Mouse (Mus musculus): ENCODE results near the gene 9930111J21Rik2. TPM values are rescaled to one million over a fixed set of nuclear protein-coding genes. Genes with fewer than 3 reads are reported as not detected.

The 9930111J21Rik2 gene
- polyA plus RNA-seq, 1 experiment from 2014 or later = 0.86 TPM

DNA sequence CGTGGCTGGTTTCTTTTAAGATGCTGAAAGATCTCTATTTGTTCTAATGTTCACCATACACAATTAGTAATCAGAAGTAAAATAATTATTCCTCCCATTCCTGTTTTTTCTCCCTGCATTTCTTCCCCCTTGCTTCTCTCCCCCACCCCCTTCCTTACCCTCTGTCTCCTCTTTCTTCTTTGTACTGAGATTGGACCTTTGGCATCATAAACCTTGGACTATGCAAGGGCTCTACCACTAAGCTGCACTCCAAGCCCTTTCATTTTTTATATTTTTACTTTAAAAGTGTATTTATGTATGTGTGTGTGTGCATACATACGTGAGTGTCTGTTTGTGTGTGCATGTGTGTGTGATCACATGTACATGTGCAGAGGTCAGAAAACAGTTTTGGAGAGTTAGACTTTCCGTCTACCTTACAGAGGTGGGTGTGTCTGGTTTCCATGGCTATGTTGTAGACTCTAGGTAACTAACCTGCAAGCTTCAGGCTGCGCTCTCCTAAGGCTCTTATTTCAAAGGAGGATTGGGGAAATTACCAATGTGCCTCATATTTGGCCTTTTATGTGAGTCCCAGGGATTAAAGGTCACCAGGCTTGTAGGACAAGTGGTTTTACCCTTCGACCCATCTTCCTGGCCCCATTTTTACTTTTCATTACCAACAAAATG is 38.1 kb upstream of the 9930111J21Rik2 start:
- DNase-seq (ENCODE audit: low read depth, low spot score) = no peak
- ATAC-seq = no peak
- in situ Hi-C loops (cut with MboI; ENCODE audit: low pct_unique_long_range_greater_than_20kb) = loop anchor here (10.0 kb wide), 1 partner anchor 94 kb away; the partner anchor contains the start of genes Gm12185 and Tgtp1
- CTCF ChIA-PET = no interaction called here
- no peaks in the 10 kb centered on the region for H3K27me3 ChIP-seq
- POLR2A ChIA-PET = no interaction called here
- no peak for TF ChIP-seq CTCF (IDR thresholded peaks at IDR 0.05)

GRCm38 (mm10) chr11:49087830-49088616 is 37.0 kb upstream of the 9930111J21Rik2 start:
- in situ Hi-C loops (cut with MboI; ENCODE audit: low pct_unique_long_range_greater_than_20kb) = loop anchor here (10.0 kb wide), 1 partner anchor 93 kb away; the partner anchor contains the start of genes Gm12185 and Tgtp1
- ChIA-PET POLR2A (interaction anchor here (1.4 kb wide), 1 partner anchor 10 kb away, joined by 3 read pairs; no protein-coding TSS in a partner anchor), CTCF (no interaction called here)
- ATAC-seq = no peak
- DNase-seq (ENCODE audit: low read depth, low spot score) = no peak
- no peak for TF ChIP-seq CTCF (IDR thresholded peaks at IDR 0.05)
- no peaks in the 10 kb centered on the region for H3K27me3 ChIP-seq

GRCm38 (mm10) chr11:49086858-49087361 is 35.9 kb upstream of the 9930111J21Rik2 start:
- no peaks in the 10 kb centered on the region for H3K27me3 ChIP-seq
- ChIA-PET POLR2A (no interaction called here), CTCF (interaction anchor here (1.8 kb wide), 1 partner anchor 212 kb away, joined by 4 read pairs; no protein-coding TSS in a partner anchor)
- in situ Hi-C loops (cut with MboI; ENCODE audit: low pct_unique_long_range_greater_than_20kb) = loop anchor here (10.0 kb wide), 1 partner anchor 92 kb away; the partner anchor contains the start of genes Gm12185 and Tgtp1
- ATAC-seq = no peak
- no peak for TF ChIP-seq CTCF (IDR thresholded peaks at IDR 0.05)
- no peak for DNase-seq (ENCODE audit: low read depth, low spot score)

DNA sequence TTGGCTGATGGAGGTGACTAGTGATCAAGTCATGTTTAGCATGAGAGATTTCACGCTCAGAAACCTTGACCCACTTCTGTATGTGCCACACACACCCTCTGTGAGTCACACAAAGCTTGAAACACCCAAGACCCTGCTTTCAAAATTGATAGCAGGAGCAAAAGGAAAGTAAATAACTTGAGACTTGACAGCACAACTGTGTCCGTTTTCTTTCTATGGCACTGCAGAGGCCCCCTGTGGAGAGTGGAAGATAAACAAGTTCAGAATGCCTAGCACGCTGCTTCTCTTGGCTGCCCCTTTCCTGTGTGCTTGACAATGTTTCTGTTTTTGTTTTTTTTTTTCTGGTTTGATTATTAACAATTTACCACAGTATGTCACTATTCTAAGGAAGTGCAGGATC is 33.8 kb upstream of the 9930111J21Rik2 start:
- in situ Hi-C loops (cut with MboI; ENCODE audit: low pct_unique_long_range_greater_than_20kb) = loop anchor here (5.0 to 10.0 kb wide), 2 partner anchors 90 to 163 kb away; partner anchors contain the start of genes Gm12185 and Tgtp1
- POLR2A ChIA-PET = interaction anchor here (0.9 to 1.2 kb wide), 2 partner anchors 16 to 213 kb away, joined by 3 read pairs; partner anchors contain the start of gene Irgm1
- ATAC-seq = peak; percentile 70
- CTCF ChIA-PET = interaction anchor here (0.7 to 1.7 kb wide), 6 partner anchors 9 to 212 kb away, joined by 3 to 5 read pairs (median 4); partner anchors contain the start of gene Gm12185
- DNase-seq (ENCODE audit: low read depth, low spot score) = no peak
- peak; percentile 55 for TF ChIP-seq CTCF (IDR thresholded peaks at IDR 0.05)
- H3K27me3 ChIP-seq = no peaks in the 10 kb centered on the region

DNA sequence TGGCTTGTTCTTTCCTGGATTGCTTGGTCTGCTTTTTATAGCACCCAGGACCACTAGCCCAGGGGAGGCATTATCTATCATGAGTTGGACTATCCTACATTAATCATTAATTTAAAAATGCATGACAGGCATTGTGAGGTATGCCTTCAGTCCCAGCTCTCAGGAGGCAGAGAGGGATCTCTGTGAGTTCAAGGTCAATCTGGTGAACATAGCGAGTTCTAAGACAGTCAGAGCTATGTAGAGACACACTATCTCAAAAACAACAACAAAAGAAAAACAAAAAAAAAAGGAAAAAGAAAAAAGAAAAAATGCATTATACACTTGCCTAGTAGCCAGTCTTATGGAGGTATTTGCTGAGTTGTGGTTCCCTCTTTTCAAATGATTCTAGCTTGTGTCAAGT is 33.3 kb upstream of the 9930111J21Rik2 start:
- ChIA-PET POLR2A (interaction anchor here (0.7 to 1.2 kb wide), 2 partner anchors 212 to 229 kb away, joined by 3 read pairs; partner anchors contain the start of gene Irgm1), CTCF (interaction anchor here (1.1 to 1.7 kb wide), 5 partner anchors 9 to 212 kb away, joined by 3 to 5 read pairs (median 4); partner anchors contain the start of gene Gm12185)
- in situ Hi-C loops (cut with MboI; ENCODE audit: low pct_unique_long_range_greater_than_20kb) = loop anchor here (5.0 to 10.0 kb wide), 2 partner anchors 90 to 162 kb away; partner anchors contain the start of genes Gm12185 and Tgtp1
- H3K27me3 ChIP-seq = no peaks in the 10 kb centered on the region
- no peak for TF ChIP-seq CTCF (IDR thresholded peaks at IDR 0.05)
- ATAC-seq = peak; percentile 32
- no peak for DNase-seq (ENCODE audit: low read depth, low spot score)

- ATAC-seq = no peak
- ChIA-PET POLR2A (interaction anchor here (0.6 to 1.2 kb wide), 3 partner anchors 16 to 228 kb away, joined by 3 to 7 read pairs (median 3); partner anchors contain the start of gene Irgm1), CTCF (interaction anchor here (1.0 to 1.4 kb wide), 3 partner anchors 8 to 209 kb away, joined by 3 to 5 read pairs (median 4); partner anchors contain the start of gene Gm12185)
- DNase-seq (ENCODE audit: low read depth, low spot score) = no peak
- in situ Hi-C loops (cut with MboI; ENCODE audit: low pct_unique_long_range_greater_than_20kb) = loop anchor here (5.0 to 10.0 kb wide), 2 partner anchors 89 to 162 kb away; partner anchors contain the start of genes Gm12185 and Tgtp1
- no peaks in the 10 kb centered on the region for H3K27me3 ChIP-seq
- TF ChIP-seq CTCF (IDR thresholded peaks at IDR 0.05) = no peak
Observed at GRCm38 (mm10) chr11:49083808-49084207, 32.8 kb upstream of the 9930111J21Rik2 start.

DNA sequence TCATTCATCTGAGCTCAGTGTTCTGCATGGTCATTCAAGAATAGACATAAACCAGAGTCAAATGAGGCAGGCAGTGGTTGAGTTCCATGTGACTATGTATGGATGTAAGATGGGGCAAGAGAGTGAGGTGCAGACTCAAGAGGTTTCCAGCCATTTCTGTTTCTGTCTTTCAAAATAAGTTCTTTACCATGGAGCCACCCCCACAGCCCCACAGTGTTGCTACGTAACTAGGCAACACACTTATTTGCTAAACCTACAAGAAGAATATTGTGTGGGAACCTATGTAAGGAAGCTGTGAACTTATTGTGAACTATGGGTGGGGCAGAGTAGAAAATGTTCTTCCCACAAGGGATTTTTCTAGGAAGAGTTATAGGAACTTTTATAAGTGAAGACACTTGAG is 32.1 kb upstream of the 9930111J21Rik2 start:
- ATAC-seq (no peak), DNase-seq (ENCODE audit: low read depth, low spot score) (no peak)
- in situ Hi-C loops (cut with MboI; ENCODE audit: low pct_unique_long_range_greater_than_20kb) = loop anchor here (5.0 to 10.0 kb wide), 2 partner anchors 88 to 161 kb away; partner anchors contain the start of genes Gm12185 and Tgtp1
- no peaks in the 10 kb centered on the region for H3K27me3 ChIP-seq
- ChIA-PET CTCF (interaction anchor here (1.0 to 1.2 kb wide), 2 partner anchors 9 to 209 kb away, joined by 4 to 5 read pairs; no protein-coding TSS in a partner anchor), POLR2A (interaction anchor here (0.6 kb wide), 1 partner anchor 16 kb away, joined by 7 read pairs; no protein-coding TSS in a partner anchor)
- TF ChIP-seq CTCF (IDR thresholded peaks at IDR 0.05) = no peak

DNA sequence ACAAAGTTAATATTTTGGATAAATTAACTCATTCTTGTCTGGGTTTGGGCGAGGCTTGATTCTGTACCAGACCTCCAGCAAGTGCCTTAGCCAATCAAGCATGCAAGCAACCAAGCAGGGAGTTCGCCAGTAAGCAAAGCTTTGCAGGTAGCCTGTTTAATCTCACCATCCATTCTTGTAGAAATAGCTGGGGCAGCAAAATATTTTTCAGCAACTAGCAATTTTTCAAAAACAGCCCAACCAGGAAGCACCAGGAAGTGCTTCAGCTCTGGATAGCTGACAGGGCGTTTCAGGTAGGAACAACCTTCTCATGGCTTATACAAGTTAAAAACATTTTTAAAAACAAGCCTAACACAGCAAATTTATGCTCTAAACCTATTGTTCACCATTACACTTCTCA is 30.8 kb upstream of the 9930111J21Rik2 start:
- no peak for TF ChIP-seq CTCF (IDR thresholded peaks at IDR 0.05)
- CTCF ChIA-PET = interaction anchor here (0.6 to 0.7 kb wide), 2 partner anchors 10 to 206 kb away, joined by 3 to 4 read pairs; no protein-coding TSS in a partner anchor
- ATAC-seq = no peak
- H3K27me3 ChIP-seq = no peaks in the 10 kb centered on the region
- in situ Hi-C loops (cut with MboI; ENCODE audit: low pct_unique_long_range_greater_than_20kb) = loop anchor here (5.0 to 10.0 kb wide), 2 partner anchors 87 to 160 kb away; partner anchors contain the start of genes Gm12185 and Tgtp1
- no peak for DNase-seq (ENCODE audit: low read depth, low spot score)
- POLR2A ChIA-PET = no interaction called here

GRCm38 (mm10) chr11:49081356-49081755 is 30.3 kb upstream of the 9930111J21Rik2 start:
- in situ Hi-C loops (cut with MboI; ENCODE audit: low pct_unique_long_range_greater_than_20kb) = loop anchor here (5.0 to 10.0 kb wide), 2 partner anchors 87 to 159 kb away; partner anchors contain the start of genes Gm12185 and Tgtp1
- ATAC-seq (no peak), DNase-seq (ENCODE audit: low read depth, low spot score) (no peak)
- POLR2A ChIA-PET = no interaction called here
- H3K27me3 ChIP-seq = no peaks in the 10 kb centered on the region
- CTCF ChIA-PET = no interaction called here
- no peak for TF ChIP-seq CTCF (IDR thresholded peaks at IDR 0.05)

All from Patski (cell line).